Mouse (Mus musculus) c-Kit-positive CD71-positive TER-119-negative erythroid progenitor cells, embryonic 14.5 days (primary cell): Measurements from ENCODE around the gene Fsd1l.

ENCODE experiments used
- DNase-seq: peaks from one replicate; pipeline ENCODE4 v3.0.0-alpha.2; 2013; ENCODE audit warnings: low read depth

The Fsd1l gene

DNA sequence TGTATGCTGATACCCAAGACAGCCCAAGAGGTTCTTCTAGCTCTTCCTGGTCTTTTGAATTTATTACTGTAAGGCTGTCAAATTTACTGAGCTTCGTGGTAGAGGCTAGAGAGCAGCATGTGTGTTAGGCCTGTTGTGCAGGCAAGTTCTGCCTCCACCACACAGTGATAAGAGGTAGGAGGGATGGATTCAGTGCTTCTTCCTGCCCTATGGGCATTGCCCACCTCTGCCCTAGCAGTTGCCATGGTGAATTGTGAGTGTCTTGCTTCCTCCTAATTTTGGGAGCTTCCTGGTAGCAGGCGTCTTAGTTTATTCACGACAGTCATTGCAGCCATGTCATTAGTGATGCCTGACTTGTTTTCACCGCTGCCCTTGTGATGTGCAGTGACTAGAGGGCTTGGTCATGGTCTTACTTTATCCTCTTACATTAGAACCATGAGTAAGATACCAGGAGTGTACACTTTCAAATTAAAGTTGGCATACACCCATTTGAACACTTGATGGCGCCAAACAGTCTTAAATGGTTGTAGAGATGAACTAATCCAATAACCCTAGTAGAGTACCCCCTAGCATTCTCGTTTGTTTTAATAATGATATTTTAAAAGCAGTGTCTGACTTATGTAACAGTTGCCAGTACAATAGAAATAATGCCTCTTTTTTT, 107.8 kb downstream of the Fsd1l start:
- peak; percentile 41 for DNase-seq

DNA sequence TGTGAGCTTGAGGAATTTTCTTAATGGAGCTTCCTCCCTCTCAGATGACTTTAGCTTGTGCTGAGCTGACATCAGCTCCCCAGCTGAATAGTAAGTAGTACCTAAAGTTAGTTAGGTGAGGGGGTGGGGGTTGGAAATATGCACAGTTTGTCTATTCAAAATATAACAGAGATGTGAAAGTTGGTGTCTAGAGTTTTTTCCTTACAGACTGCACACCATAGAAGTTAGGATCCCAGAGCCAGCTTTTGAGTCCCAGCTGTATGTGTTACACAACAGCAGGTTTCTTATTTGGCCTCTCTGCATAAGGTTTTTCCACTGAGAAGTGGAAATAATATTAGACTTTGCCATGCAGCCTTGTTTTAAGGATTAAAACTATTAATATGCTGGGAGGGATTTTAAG, 118.6 kb downstream of the Fsd1l start:
- no peak for DNase-seq

DNA sequence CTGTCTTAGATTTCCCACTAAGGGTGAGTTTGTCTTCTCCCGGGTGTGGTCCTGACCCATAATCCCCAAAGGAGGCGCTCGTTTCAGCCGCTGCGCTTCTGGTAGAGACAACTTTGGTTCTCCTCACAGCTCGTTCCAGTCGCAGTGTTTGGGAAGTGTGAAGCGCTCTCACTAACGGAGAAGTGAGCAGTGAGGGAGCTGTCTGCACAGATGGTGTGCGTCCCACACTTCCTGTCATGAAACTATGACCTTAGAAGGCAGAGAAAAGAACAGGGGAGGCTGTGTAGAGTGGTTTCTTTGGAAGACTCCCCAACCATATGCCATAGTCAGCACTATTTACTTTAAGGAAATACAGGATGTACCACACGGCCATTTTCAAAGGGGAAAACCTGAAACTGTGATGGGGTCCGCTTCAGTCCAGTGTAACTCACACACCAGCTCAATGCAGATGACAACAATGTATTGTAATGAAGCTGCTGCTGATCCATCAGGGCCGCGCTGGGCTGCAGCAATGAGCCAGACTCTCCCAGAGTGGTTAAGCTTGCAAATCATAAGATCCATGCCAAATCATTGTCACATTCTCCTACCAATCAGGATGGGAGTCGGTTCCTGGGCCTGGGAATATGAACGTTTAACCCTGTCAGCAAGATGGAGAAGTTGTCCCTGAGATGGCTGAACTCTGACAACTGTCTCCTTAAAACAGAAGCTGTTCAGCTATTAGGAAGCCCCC, 119.3 kb downstream of the Fsd1l start:
- no peak for DNase-seq
